Mouse (Mus musculus) forebrain, embryonic 16.5 days (tissue): Measurements from ENCODE around the gene Pik3c2g. TPM values are rescaled to one million over a fixed set of nuclear protein-coding genes. Genes with fewer than 3 reads are reported as not detected.

Experiments used
- ATAC-seq: fragments of 200-750 bp; cut with Nextera tagmentation; 2 replicates; pipeline ENCODE4 v1.8.0; 2017; ENCODE audit warnings: mild to moderate bottlenecking, moderate library complexity
- H3K27ac ChIP-seq: fragments of 300-500 bp; sonication (generic); 2 replicates; pipeline ENCODE4 v1.5.1; 2014; ENCODE audit warnings: low read length, control low read depth
- H3K27me3 ChIP-seq: fragments of 300-500 bp; sonication (generic); replicated peaks from 2 replicates; pipeline ENCODE4 v1.6.1; 2014; ENCODE audit warnings: low read length; ENCODE audit not compliant: control insufficient read depth, insufficient read depth
- H3K36me3 ChIP-seq: fragments of 300-500 bp; sonication (generic); 2 replicates; pipeline ENCODE4 v1.6.1; 2014; ENCODE audit not compliant: control insufficient read depth, insufficient read depth
- H3K4me1 ChIP-seq: fragments of 300-500 bp; sonication (generic); replicated peaks from 2 replicates; pipeline ENCODE4 v1.6.1; 2014; ENCODE audit warnings: low read length; ENCODE audit not compliant: control insufficient read depth, insufficient read depth
- H3K4me2 ChIP-seq: fragments of 300-500 bp; sonication (generic); 2 replicates; pipeline ENCODE4 v1.6.1; 2014; ENCODE audit warnings: mild to moderate bottlenecking, low read length, control low read depth
- H3K4me3 ChIP-seq: fragments of 300-500 bp; sonication (generic); replicated peaks from 2 replicates; pipeline ENCODE4 v1.5.1; 2014; ENCODE audit warnings: mild to moderate bottlenecking, low read length, control low read depth
- H3K9ac ChIP-seq: fragments of 300-500 bp; sonication (generic); replicated peaks from 2 replicates; pipeline ENCODE4 v1.6.1; 2014; ENCODE audit warnings: low read depth, low read length, control low read depth
- H3K9me3 ChIP-seq: fragments of 300-500 bp; sonication (generic); 2 replicates; pipeline ENCODE4 v1.6.1; 2016; ENCODE audit warnings: low read length; ENCODE audit not compliant: control insufficient read depth
- WGBS: fragments of 180-500 bp; shearing (Covaris S2); extraction: QIAGEN DNeasy Blood & Tissue Kit; methylation state at CpG from one replicate; pipeline ENCODE4 v1.1.7; 2014; 5-methylcytosine and 5-hydroxymethylcytosine counted together
- polyA plus RNA-seq: library from polyadenylated mRNA; unstranded; fragments of >200 nt; fragmentation: Nextera tagmentation; extraction: Ambion mirVana; gene quantifications from 2 replicates; pipeline ENCODE4 v1.2.1, GENCODE M21; 2015

Gene Pik3c2g
- polyA plus RNA-seq, 1 experiment from 2014 or later: 0.10 TPM

DNA sequence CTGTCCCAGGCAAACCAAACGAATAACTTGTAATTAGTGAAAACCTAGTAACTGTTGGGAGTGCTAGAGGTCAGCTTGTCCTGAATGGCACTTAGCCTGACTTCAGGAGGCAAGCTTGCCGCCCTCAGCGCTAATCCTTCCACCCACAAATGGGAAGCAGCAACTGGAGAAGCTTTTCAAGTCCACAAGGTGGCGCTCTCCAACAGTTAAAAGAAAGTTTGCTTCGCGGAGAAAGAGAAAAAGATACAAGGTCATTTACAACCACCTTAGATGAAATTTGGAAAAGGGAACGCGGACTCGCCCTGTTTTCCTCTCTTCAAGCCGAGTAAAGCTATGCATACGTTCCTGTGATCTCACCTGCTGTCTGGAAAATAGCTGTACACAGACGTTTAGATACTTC lies 2.3 kb downstream of the Pik3c2g start:
- H3K9ac ChIP-seq: no peak overlapping the region
- H3K9me3 ChIP-seq: no peaks in the 10 kb centered on the region
- H3K4me1 ChIP-seq: no peaks in the 10 kb centered on the region
- no peak overlapping the region for H3K4me3 ChIP-seq
- H3K36me3 ChIP-seq: no peaks in the 10 kb centered on the region
- no peak overlapping the region; the same call in 1 of the 2 replicates for H3K4me2 ChIP-seq
- no peak for ATAC-seq
- 8% methylated on average over 12 of the region's 12 CpGs for WGBS
- H3K27ac ChIP-seq: no peak overlapping the region
- no peaks in the 10 kb centered on the region for H3K27me3 ChIP-seq

DNA sequence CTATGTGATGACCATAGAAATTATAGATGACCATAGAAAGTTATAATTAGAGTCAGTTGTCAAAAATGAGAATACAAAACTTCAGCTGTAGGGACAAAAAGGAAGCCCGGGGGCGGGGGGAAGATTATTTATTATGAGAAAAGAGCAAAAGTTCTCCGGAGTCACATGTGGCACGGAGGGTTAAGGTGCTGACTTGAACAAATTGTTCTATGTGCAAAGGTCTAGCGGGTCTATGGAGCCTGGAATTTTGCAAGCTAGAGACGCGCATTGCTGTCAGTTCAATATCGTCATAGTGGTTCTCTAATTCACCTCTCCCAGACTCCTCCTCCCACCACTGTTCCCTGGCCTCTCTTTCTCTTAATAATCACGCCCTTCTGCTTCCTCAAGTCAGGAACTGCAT lies 2.8 kb downstream of the Pik3c2g start:
- ATAC-seq: no peak
- H3K4me1 ChIP-seq: no peaks in the 10 kb centered on the region
- WGBS: 82% methylated on average over 9 of the region's 9 CpGs
- no peak overlapping the region for H3K27ac ChIP-seq
- no peak overlapping the region for H3K4me2 ChIP-seq
- no peaks in the 10 kb centered on the region for H3K27me3 ChIP-seq
- no peaks in the 10 kb centered on the region for H3K9me3 ChIP-seq
- H3K36me3 ChIP-seq: no peaks in the 10 kb centered on the region
- H3K4me3 ChIP-seq: no peak overlapping the region
- no peak overlapping the region for H3K9ac ChIP-seq

DNA sequence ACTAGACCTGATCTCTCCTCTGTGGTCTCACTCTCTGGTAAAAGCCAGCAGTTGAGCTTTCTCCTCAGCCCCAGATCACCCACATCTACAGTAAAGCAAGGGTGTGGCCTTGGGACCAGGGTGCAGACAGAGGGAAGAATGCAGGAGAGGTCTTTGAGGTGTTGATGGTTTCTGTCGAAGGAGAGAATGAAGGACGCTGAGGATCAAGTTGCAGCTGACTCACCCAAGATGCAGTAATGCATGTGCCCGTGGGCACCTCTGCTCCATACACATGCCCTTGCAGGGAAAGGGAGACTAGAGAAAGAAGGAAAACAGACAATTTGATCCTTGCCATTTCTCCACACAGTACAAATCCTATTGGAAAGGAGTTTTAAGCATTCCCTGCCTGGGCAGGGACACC lies 5.1 kb downstream of the Pik3c2g start:
- 66% methylated on average over 3 of the region's 3 CpGs for WGBS
- Histone ChIP-seq H3K4me1 (no peaks in the 10 kb centered on the region), H3K4me3 (no peak overlapping the region), H3K9ac (no peak overlapping the region), H3K36me3 (no peaks in the 10 kb centered on the region), H3K9me3 (no peaks in the 10 kb centered on the region), H3K27me3 (no peaks in the 10 kb centered on the region), H3K27ac (no peak overlapping the region), H3K4me2 (no peak overlapping the region)
- no peak for ATAC-seq

DNA sequence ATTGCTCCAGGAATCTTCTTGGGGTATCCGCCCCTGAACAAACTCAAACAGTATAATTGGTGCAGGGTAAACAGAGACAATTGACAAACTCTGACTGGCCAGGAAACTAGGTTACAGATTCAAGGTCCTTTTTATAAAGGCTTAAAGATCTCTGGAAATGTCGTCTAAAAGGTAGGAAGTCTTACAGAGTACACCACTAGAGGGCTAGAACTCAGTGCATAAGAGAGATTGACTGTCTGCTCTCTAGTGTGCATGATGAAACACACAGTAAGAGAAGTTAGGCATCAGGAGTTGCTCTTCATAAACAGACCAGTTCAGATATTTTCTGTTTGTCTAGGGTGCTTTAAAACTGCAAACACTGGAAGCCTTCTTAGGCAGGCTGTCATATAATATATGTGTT lies 9.4 kb downstream of the Pik3c2g start:
- Histone ChIP-seq H3K36me3 (no peaks in the 10 kb centered on the region), H3K4me1 (no peaks in the 10 kb centered on the region), H3K27ac (no peak overlapping the region), H3K27me3 (no peaks in the 10 kb centered on the region), H3K9ac (no peak overlapping the region), H3K4me3 (no peak overlapping the region), H3K9me3 (no peaks in the 10 kb centered on the region), H3K4me2 (no peak overlapping the region)
- WGBS: 41% methylated on average over 2 of the region's 2 CpGs
- ATAC-seq: no peak

DNA sequence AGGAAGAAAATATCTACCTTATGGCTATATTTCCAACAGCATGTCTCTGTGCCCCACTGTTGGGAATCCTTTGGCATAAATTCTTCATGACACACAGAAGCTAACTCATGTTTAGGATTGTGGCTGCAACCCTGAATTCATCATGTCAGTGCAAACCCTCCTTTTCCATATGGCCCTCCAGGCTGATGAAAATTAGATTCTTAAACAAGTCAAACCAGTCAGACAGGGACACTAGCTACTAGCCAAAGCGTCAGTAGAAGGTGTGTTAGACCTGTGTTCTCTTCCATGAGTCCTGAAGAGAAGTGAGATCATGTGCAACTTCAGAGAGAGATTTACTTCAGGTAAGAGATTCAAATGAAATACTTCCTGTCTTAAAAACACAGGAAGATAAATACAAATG lies 12.2 kb downstream of the Pik3c2g start:
- H3K4me2 ChIP-seq: no peak overlapping the region
- H3K27me3 ChIP-seq: no peaks in the 10 kb centered on the region
- H3K9me3 ChIP-seq: no peaks in the 10 kb centered on the region
- H3K27ac ChIP-seq: no peak overlapping the region
- no peaks in the 10 kb centered on the region for H3K36me3 ChIP-seq
- H3K4me3 ChIP-seq: no peak overlapping the region
- ATAC-seq: no peak
- WGBS: 88% methylated on average over 1 of the region's 1 CpGs
- no peaks in the 10 kb centered on the region for H3K4me1 ChIP-seq
- H3K9ac ChIP-seq: no peak overlapping the region

DNA sequence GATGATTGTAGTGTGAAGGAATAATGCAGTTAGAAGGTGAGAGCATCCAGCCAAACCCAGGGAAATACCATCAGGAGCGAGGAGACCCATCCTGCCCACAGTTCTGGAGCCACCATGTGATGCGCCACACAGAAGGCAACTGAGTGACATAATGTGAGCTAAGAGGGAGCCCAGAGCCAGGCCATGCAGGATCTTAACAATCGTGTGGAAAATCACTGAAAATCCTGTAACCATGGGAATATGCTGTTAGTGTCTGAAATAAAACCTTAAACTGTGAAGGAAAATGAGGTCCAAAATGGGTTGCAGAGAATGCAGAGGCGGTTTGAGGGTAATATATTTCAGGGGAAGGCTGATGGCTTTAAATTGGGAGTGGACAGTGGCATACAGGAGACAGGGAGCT lies 31.8 kb downstream of the Pik3c2g start:
- Histone ChIP-seq H3K9me3 (no peaks in the 10 kb centered on the region), H3K36me3 (no peaks in the 10 kb centered on the region), H3K27me3 (no peaks in the 10 kb centered on the region), H3K4me3 (no peak overlapping the region), H3K9ac (no peak overlapping the region), H3K27ac (no peak overlapping the region), H3K4me1 (no peaks in the 10 kb centered on the region), H3K4me2 (no peak overlapping the region)
- ATAC-seq: no peak
- WGBS: 88% methylated on average over 4 of the region's 4 CpGs

DNA sequence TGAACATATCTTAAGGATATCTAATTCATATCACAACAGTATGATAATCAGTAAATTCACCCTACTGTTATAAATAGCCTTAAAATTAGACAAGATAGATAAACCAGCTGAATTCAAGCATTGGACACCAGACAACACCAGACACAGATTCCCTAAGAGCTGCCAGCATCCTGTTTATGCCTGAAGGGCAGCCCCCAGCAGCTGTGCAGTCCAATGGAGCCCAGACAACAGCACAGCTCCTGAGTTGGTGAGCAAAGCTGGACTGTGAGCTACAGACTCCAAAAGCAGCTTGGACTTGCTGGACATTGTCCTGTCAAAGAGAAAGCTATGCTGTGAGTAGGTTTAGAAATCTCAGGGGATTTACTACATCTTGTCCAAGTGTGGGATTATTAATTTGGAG lies 37.7 kb downstream of the Pik3c2g start:
- H3K4me1 ChIP-seq: no peaks in the 10 kb centered on the region
- H3K27ac ChIP-seq: no peak overlapping the region
- H3K4me3 ChIP-seq: no peak overlapping the region
- H3K27me3 ChIP-seq: no peaks in the 10 kb centered on the region
- no peak overlapping the region for H3K9ac ChIP-seq
- no peak for ATAC-seq
- H3K36me3 ChIP-seq: no peaks in the 10 kb centered on the region
- H3K9me3 ChIP-seq: no peaks in the 10 kb centered on the region
- no peak overlapping the region for H3K4me2 ChIP-seq

DNA sequence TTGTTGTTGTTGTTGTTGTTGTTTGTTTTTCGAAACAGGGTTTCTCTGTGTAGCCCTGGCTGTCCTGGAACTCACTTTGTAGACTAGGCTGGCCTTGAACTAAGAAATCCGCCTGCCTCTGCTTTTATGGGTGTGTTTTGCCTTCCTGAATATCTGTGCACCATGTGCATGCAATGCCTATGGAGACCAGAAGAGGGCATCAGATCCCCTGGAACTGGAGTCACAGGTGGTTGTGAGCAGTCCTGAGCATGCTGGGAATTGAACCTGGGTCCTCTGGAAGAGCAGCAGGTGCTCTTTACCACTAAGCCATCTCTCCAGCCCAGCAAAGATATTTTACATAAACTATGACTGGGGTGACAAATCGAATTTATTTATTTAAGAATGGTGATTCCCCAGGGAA lies 47.5 kb downstream of the Pik3c2g start:
- H3K4me2 ChIP-seq: no peak overlapping the region

DNA sequence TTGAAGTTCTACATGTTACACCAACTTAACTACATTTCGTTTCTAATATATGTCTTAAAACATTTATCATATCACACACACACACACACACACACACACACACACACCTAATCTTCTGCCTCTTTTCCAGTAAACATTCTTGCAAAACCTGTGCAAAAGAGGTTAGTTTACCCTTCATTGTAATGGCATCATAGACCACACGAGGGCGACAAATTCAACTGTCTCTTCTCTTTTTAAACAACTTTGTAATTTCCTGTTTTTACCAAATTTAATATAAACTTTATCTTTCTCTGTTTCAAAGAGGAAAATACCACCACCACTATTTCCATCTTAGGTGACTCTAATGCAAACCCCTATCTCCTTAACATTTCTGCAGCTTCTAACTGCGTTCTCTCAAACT lies 68.4 kb downstream of the Pik3c2g start:
- H3K9me3 ChIP-seq: peaks cover 2% of the 10 kb centered on the region; the same call in 1 of the 2 replicates
- no peaks in the 10 kb centered on the region for H3K4me1 ChIP-seq
- H3K36me3 ChIP-seq: no peaks in the 10 kb centered on the region
- no peak overlapping the region for H3K9ac ChIP-seq
- ATAC-seq: no peak
- no peak overlapping the region for H3K4me3 ChIP-seq
- no peak overlapping the region for H3K4me2 ChIP-seq
- 32% methylated on average over 4 of the region's 4 CpGs for WGBS
- H3K27ac ChIP-seq: no peak overlapping the region
- H3K27me3 ChIP-seq: no peaks in the 10 kb centered on the region

More for the DNA sequence above, 47.5 kb downstream of the Pik3c2g start:
- Histone ChIP-seq H3K4me3 (no peak overlapping the region), H3K36me3 (no peaks in the 10 kb centered on the region), H3K4me1 (no peaks in the 10 kb centered on the region), H3K9me3 (no peaks in the 10 kb centered on the region), H3K27ac (no peak overlapping the region), H3K9ac (no peak overlapping the region), H3K27me3 (no peaks in the 10 kb centered on the region)
- no peak for ATAC-seq
- WGBS: 84% methylated on average over 3 of the region's 3 CpGs

DNA sequence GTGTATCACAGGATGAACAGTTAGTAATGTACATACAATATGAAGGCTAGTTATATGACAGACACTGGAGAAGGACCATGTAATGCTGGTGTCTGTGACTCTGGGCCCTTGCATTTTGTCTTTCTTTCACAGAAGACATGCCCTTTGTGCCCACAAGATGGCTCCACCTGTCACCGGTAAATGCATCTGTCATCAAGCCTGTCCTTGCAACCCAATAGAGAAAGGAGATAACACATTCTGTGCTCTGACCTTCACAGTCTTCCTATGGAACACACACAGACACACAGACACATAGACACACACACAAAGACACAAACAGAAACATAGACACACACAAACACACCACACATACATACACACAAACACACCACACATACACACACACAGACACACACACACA lies 75.4 kb downstream of the Pik3c2g start:
- Histone ChIP-seq H3K4me3 (no peak overlapping the region), H3K36me3 (no peaks in the 10 kb centered on the region), H3K9me3 (peaks cover 2% of the 10 kb centered on the region; the same call in 1 of the 2 replicates), H3K4me2 (no peak overlapping the region), H3K9ac (no peak overlapping the region), H3K4me1 (no peaks in the 10 kb centered on the region), H3K27ac (no peak overlapping the region), H3K27me3 (no peaks in the 10 kb centered on the region)
- no peak for ATAC-seq
- 24% methylated on average over 1 of the region's 1 CpGs for WGBS
